Comparison of ENCODE assay signal across 30 mouse cellular contexts in the genomic region with DNA sequence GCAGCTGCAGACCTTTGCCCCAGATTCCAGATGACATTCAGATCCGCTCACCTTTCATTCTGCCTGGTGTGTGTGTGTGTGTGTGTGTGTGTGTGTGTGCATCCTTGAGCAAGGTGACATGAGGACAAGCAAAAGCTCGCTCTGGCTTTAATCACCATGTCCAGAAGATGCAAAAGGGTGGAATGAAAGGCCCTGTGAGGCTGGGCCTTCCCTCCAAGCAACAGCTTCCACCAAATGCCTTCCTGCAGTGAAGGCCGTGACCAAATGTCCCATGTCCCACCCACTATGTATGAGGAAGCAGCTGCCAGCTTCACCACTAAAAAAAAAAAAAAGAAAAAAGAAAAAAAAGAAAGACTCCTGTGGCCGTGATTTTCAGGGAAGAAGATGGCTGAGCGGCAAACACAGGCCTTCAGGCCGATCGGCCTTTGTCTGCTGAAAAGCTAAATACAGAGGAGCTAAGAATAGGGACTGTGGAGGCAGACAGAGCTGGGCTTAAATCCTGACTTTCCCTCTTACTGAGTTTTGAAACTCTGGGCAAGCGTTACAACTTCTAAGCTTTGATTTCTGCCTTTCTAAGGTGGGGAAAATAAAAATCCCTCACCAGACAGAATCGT. TPM values are rescaled to one million over a fixed set of nuclear protein-coding genes. Genes with fewer than 3 reads are reported as not detected.
DNase-seq lines count a peak whose midpoint lies in the region; ATAC-seq and TF ChIP-seq lines count a peak whose summit lies in the region.
"Had no signal": no experiment of that assay in that cellular context is flagged by ENCODE, and none has a peak within 500 bp of the region (broad histone marks: within the 10 kb centered on the region; RNA-seq: fewer than 3 reads in every experiment).

No protein-coding gene starts in this region.

- no peaks in the 10 kb centered on the region for H3K27me3 ChIP-seq in heart, embryonic 11.5 days (ENCODE audit: control insufficient read depth, insufficient read depth, low read length)
- H3K27me3 ChIP-seq in midbrain, embryonic 11.5 days (ENCODE audit: control insufficient read depth, insufficient read depth, low read length), result no peaks in the 10 kb centered on the region
- H3K27me3 ChIP-seq in midbrain, embryonic 15.5 days (replicated peaks), result no peaks in the 10 kb centered on the region
- H3K27me3 ChIP-seq: hindbrain, embryonic 13.5 days; liver, embryonic 12.5 days; neural tube, embryonic 15.5 days; stomach, embryonic 15.5 days had no signal

- H3K9ac ChIP-seq in heart, embryonic 11.5 days (ENCODE audit: low read depth, low read length), result no peak overlapping the region
- H3K9ac ChIP-seq in midbrain, embryonic 11.5 days (ENCODE audit: low read length), result no peak overlapping the region
- no peak overlapping the region for H3K9ac ChIP-seq in midbrain, embryonic 15.5 days
- H3K9ac ChIP-seq: forebrain, postnatal 0 days; hindbrain, embryonic 13.5 days; liver, embryonic 12.5 days; liver, postnatal 0 days; neural tube, embryonic 15.5 days; stomach, embryonic 15.5 days had no signal

- no peak for TF ChIP-seq CTCF in cortical plate, adult 2 months (IDR thresholded peaks at IDR 0.05; ENCODE audit: extremely low read depth, insufficient read depth, low read length)

- TF ChIP-seq POLR2A in cortical plate, adult 2 months (IDR thresholded peaks at IDR 0.05; ENCODE audit: extremely low read depth, insufficient read depth, low read length), result no peak

- no peak overlapping the region for H3K4me3 ChIP-seq in heart, embryonic 11.5 days (ENCODE audit: low read depth, low read length)
- no peak overlapping the region for H3K4me3 ChIP-seq in midbrain, embryonic 11.5 days (ENCODE audit: low read depth, low read length)
- no peak overlapping the region for H3K4me3 ChIP-seq in midbrain, embryonic 15.5 days
- no peak overlapping the region for H3K4me3 ChIP-seq in cortical plate, adult 2 months (ENCODE audit: insufficient read depth, low read length)
- H3K4me3 ChIP-seq: erythroblast, embryonic 14.5 days; heart, embryonic 10.5 days; hindbrain, embryonic 13.5 days; liver, embryonic 12.5 days; neural tube, embryonic 15.5 days; stomach, embryonic 15.5 days had no signal

- H3K27ac ChIP-seq in heart, embryonic 11.5 days (ENCODE audit: low read depth, low read length), result no peak overlapping the region
- no peak overlapping the region for H3K27ac ChIP-seq in midbrain, embryonic 11.5 days (ENCODE audit: low read depth, low read length)
- H3K27ac ChIP-seq in midbrain, embryonic 15.5 days, result no peak overlapping the region
- peak overlapping the region; percentile 30 for H3K27ac ChIP-seq in cortical plate, adult 2 months (ENCODE audit: insufficient read depth, low read length)
- H3K27ac ChIP-seq: heart, embryonic 10.5 days; hindbrain, embryonic 13.5 days; liver, embryonic 12.5 days; neural tube, embryonic 15.5 days; stomach, embryonic 15.5 days had no signal

- H3K9me3 ChIP-seq in heart, embryonic 11.5 days (replicated peaks; ENCODE audit: control insufficient read depth, low read length), result no peaks in the 10 kb centered on the region
- H3K9me3 ChIP-seq in midbrain, embryonic 11.5 days (ENCODE audit: control insufficient read depth, low read length), result no peaks in the 10 kb centered on the region
- H3K9me3 ChIP-seq in midbrain, embryonic 15.5 days, result no peaks in the 10 kb centered on the region
- H3K9me3 ChIP-seq: heart, embryonic 10.5 days; hindbrain, embryonic 13.5 days; liver, embryonic 12.5 days; neural tube, embryonic 15.5 days; stomach, embryonic 15.5 days had no signal

- DNase-seq in heart, adult 11 months, result peak; percentile 93
- DNase-seq in midbrain, embryonic 11.5 days (ENCODE audit: low spot score, missing footprints), result peak; percentile 76
- DNase-seq in adrenal gland, adult (ENCODE audit: inconsistent age in 2 of 2, low spot score in 1 of 2), result no peak
- DNase-seq: adrenal gland, postnatal 25 days; cerebellum, adult 11-12 months; cerebellum, adult 9-11 months; forebrain, postnatal 0 days; gastrocnemius, postnatal 14 days; heart, postnatal 36 days; kidney, adult 9 months; kidney, postnatal 10 days; left cerebral cortex, postnatal 4 days; liver, postnatal 0 days; lung, postnatal 4 days; right cerebral cortex, postnatal 25 days; thymus, adult 18-20 months; thymus, postnatal 36 days had no signal

- 70% methylated on average over 9 of the region's 9 CpGs for WGBS in heart, embryonic 11.5 days (ENCODE audit: insufficient replicate concordance)
- WGBS in midbrain, embryonic 11.5 days, result 68% methylated on average over 9 of the region's 9 CpGs
- 50% methylated on average over 9 of the region's 9 CpGs for WGBS in midbrain, embryonic 15.5 days

- H3K4me2 ChIP-seq in heart, embryonic 11.5 days, result no peak overlapping the region
- no peak overlapping the region for H3K4me2 ChIP-seq in midbrain, embryonic 11.5 days
- no peak overlapping the region for H3K4me2 ChIP-seq in midbrain, embryonic 15.5 days
- H3K4me2 ChIP-seq: hindbrain, embryonic 13.5 days; liver, embryonic 12.5 days; neural tube, embryonic 15.5 days; stomach, embryonic 15.5 days had no signal

- no peak for ATAC-seq in heart, embryonic 11.5 days (replicated peaks; ENCODE audit: insufficient number of reproducible peaks, low FRiP score, low TSS enrichment)
- no peak for ATAC-seq in midbrain, embryonic 11.5 days (ENCODE audit: low FRiP score)
- no peak for ATAC-seq in midbrain, embryonic 15.5 days (replicated peaks)
- ATAC-seq in megakaryocyte-erythroid progenitor cell, adult 5-6 weeks (replicated peaks; ENCODE audit: low FRiP score, low TSS enrichment, poor library complexity, severe bottlenecking), result no peak
- ATAC-seq: forebrain, postnatal 0 days; intestine, postnatal 0 days; liver, embryonic 12.5 days; liver, postnatal 0 days; lung, postnatal 0 days had no signal

- H3K4me1 ChIP-seq in heart, embryonic 11.5 days (ENCODE audit: control insufficient read depth, insufficient read depth, low read length), result no peaks in the 10 kb centered on the region
- H3K4me1 ChIP-seq in midbrain, embryonic 11.5 days (ENCODE audit: control insufficient read depth, insufficient read depth, low read length), result peaks cover 7% of the 10 kb centered on the region
- H3K4me1 ChIP-seq in midbrain, embryonic 15.5 days, result peaks cover 7% of the 10 kb centered on the region
- H3K4me1 ChIP-seq in cortical plate, adult 2 months (ENCODE audit: control insufficient read depth, insufficient read depth, low read length), result peaks cover 17% of the 10 kb centered on the region
- H3K4me1 ChIP-seq: heart, embryonic 10.5 days; liver, embryonic 12.5 days; stomach, embryonic 15.5 days had no signal

- H3K36me3 ChIP-seq in heart, embryonic 11.5 days (ENCODE audit: control insufficient read depth, insufficient read depth, low read length), result no peaks in the 10 kb centered on the region
- no peaks in the 10 kb centered on the region for H3K36me3 ChIP-seq in midbrain, embryonic 11.5 days (ENCODE audit: control insufficient read depth, insufficient read depth, low read length)
- H3K36me3 ChIP-seq in midbrain, embryonic 15.5 days (replicated peaks), result no peaks in the 10 kb centered on the region
- H3K36me3 ChIP-seq: heart, embryonic 10.5 days; hindbrain, embryonic 13.5 days; liver, embryonic 12.5 days; neural tube, embryonic 15.5 days; stomach, embryonic 15.5 days had no signal

RNA-seq across cellular contexts. Expression of a gene that starts 14.3 kb away (rescaled TPM):
- 0.04 and 0.10 TPM in 2 replicates for polyA plus RNA-seq in heart, embryonic 11.5 days (2014; fragmentation: Nextera tagmentation; extraction: Ambion mirVana)
- polyA plus RNA-seq in midbrain, embryonic 11.5 days (2014; fragmentation: Nextera tagmentation; extraction: Ambion mirVana), result 0.07 TPM in 1 of 2 replicates, not detected in the other
- 0.74 and 1.4 TPM in 2 replicates for polyA plus RNA-seq in midbrain, embryonic 15.5 days (2015; fragmentation: Nextera tagmentation; extraction: Ambion mirVana)
- 13.3 and 14.2 TPM in 2 replicates for polyA plus RNA-seq in cortical plate, adult 2 months (2012; rRNA removed)
- total RNA-seq in megakaryocyte-erythroid progenitor cell, adult 5-6 weeks (2014; fragmentation: Nextera tagmentation), result 3.6 and 4.6 TPM in 2 replicates
- total RNA-seq in megakaryocyte-erythroid progenitor cell, adult 5-6 weeks (2017), result 1.6 and 2.2 TPM in 2 replicates
- total RNA-seq: gastrocnemius, postnatal 14 days had no signal
- polyA plus RNA-seq: erythroblast, embryonic 14.5 days; forebrain, embryonic 11.5 days had no signal

Comparison
In these comparisons a context has a peak if more than half of its experiments do, and no peak if none do; other contexts are left out.
1. DNase-seq: peak in heart, adult 11 months (single experiment) and midbrain, embryonic 11.5 days (single experiment); none in adrenal gland, adult (0 of 2).